Mouse (Mus musculus) limb, embryonic 13.5 days (tissue): ENCODE measurements around the gene Pde2a. TPM values are rescaled to one million over a fixed set of nuclear protein-coding genes. Genes with fewer than 3 reads are reported as not detected.

Source experiments
- ATAC-seq: fragments of 200-750 bp; cut with Nextera tagmentation; 2 replicates; pipeline ENCODE4 v1.8.0; 2017; ENCODE audit warnings: low read depth, moderate number of reproducible peaks, moderate TSS enrichment; ENCODE audit not compliant: low FRiP score
- H3K27ac ChIP-seq: fragments of 300-500 bp; sonication (generic); 2 replicates; pipeline ENCODE4 v1.5.1; 2015; ENCODE audit warnings: inconsistent platforms, mild to moderate bottlenecking, moderate library complexity
- H3K27me3 ChIP-seq: fragments of 300-500 bp; sonication (generic); 2 replicates; pipeline ENCODE4 v1.6.1; 2015; ENCODE audit warnings: mild to moderate bottlenecking, inconsistent platforms
- H3K36me3 ChIP-seq: fragments of 300-500 bp; sonication (generic); 2 replicates; pipeline ENCODE4 v1.6.1; 2015; ENCODE audit warnings: inconsistent platforms, mild to moderate bottlenecking, moderate library complexity
- H3K4me1 ChIP-seq: fragments of 300-500 bp; sonication (generic); 2 replicates; pipeline ENCODE4 v1.6.1; 2015; ENCODE audit warnings: inconsistent platforms
- H3K4me2 ChIP-seq: fragments of 300-500 bp; sonication (generic); replicated peaks from 2 replicates; pipeline ENCODE4 v1.6.1; 2015; ENCODE audit warnings: inconsistent platforms, mild to moderate bottlenecking, moderate library complexity
- H3K4me3 ChIP-seq: fragments of 300-500 bp; sonication (generic); 2 replicates; pipeline ENCODE4 v1.5.1; 2015; ENCODE audit warnings: moderate library complexity, mild to moderate bottlenecking, inconsistent platforms
- H3K9ac ChIP-seq: fragments of 300-500 bp; sonication (generic); 2 replicates; pipeline ENCODE4 v1.6.1; 2015; ENCODE audit warnings: mild to moderate bottlenecking, inconsistent platforms
- H3K9me3 ChIP-seq: fragments of 300-500 bp; sonication (generic); 2 replicates; pipeline ENCODE4 v1.6.1; 2016; ENCODE audit warnings: inconsistent platforms
- WGBS: fragments of 180-500 bp; shearing (Covaris S2); methylation state at CpG from one replicate; pipeline ENCODE4 v1.1.7; 2015; 5-methylcytosine and 5-hydroxymethylcytosine counted together
- polyA plus RNA-seq: library from polyadenylated mRNA; unstranded; fragments of >200 nt; fragmentation: Nextera tagmentation; extraction: Ambion mirVana; gene quantifications from 2 replicates; pipeline ENCODE4 v1.2.1, GENCODE M21; 2015

Gene Pde2a
- polyA plus RNA-seq, 1 experiment from 2014 or later: 10.4 TPM

DNA sequence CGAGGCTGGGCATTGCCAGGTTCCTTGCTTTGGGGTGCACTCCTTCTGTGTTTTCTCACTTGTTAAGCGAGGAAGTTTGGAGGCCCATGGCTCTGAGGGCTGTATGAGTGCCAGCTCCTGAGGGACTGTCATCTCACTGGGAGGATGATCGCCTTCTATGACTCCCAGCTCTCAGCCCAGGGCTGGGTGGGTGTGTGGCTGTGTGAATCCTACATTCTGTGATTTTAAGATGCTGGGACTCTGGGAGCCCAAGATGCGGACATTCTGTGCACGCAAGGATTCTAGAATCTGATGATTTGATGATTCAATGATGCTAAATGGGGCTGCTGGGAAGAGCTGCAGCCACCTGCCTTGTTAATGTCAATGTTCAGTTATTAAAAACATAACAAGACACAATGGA, 35.8 kb downstream of the Pde2a start:
- Histone ChIP-seq H3K9me3 (no peaks in the 10 kb centered on the region), H3K4me1 (no peaks in the 10 kb centered on the region), H3K27me3 (peaks cover 41% of the 10 kb centered on the region), H3K27ac (no peak overlapping the region), H3K36me3 (no peaks in the 10 kb centered on the region), H3K4me2 (no peak overlapping the region), H3K4me3 (no peak overlapping the region), H3K9ac (no peak overlapping the region)
- no peak for ATAC-seq
- WGBS: 84% methylated on average over 5 of the region's 5 CpGs

DNA sequence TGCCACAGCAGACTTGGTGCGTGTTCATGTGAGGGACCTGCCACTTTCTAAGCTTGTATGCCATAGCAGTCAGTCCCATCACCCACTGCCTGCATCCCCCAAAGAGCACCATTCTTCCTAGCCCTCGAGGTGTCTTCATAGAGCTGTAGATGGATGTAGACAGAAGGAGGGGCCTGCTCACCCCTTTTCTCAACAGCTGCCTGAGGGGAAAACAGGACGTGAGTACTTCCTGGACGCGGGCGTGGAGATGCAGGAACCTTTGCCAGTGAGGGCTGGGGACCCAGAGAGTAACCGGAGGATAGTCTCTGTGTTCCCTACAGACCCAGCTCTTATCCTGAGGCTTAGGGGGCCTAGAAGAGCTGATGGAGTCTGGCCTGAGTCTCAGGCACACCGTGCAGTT, 36.3 kb downstream of the Pde2a start:
- 68% methylated on average over 8 of the region's 8 CpGs for WGBS
- H3K9ac ChIP-seq: no peak overlapping the region
- peaks cover 36% of the 10 kb centered on the region for H3K27me3 ChIP-seq
- no peak overlapping the region for H3K4me2 ChIP-seq
- H3K9me3 ChIP-seq: no peaks in the 10 kb centered on the region
- no peaks in the 10 kb centered on the region for H3K4me1 ChIP-seq
- no peaks in the 10 kb centered on the region for H3K36me3 ChIP-seq
- H3K4me3 ChIP-seq: no peak overlapping the region
- H3K27ac ChIP-seq: no peak overlapping the region
- no peak for ATAC-seq

DNA sequence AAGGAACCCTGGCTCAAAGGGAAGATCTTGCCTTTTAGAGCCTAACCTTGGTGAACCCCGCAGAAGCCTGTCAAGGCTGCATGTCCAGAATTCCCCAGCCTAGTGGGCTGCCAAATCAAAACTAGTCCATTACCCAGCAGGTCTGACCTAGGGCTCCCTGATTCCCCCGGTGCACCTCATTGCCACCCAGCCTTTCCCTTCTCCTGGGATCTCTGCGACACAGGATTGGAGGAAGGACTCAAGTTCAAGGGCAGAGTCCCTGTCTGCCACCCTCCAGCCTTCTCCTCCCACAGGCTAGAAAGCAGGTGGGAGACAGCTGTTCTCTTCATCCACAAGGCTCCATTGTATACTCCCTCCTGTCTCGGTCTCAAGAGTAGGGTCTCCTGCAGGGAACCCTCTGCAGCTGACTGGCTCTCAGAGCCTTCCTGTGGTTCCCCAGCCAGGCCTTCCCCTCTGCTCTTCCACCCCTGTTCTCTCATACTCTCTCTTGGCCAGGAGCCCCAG, 36.8 kb downstream of the Pde2a start:
- Histone ChIP-seq H3K27ac (no peak overlapping the region), H3K4me3 (no peak overlapping the region), H3K36me3 (no peaks in the 10 kb centered on the region), H3K4me2 (no peak overlapping the region), H3K9ac (no peak overlapping the region), H3K9me3 (no peaks in the 10 kb centered on the region), H3K27me3 (peaks cover 31% of the 10 kb centered on the region), H3K4me1 (no peaks in the 10 kb centered on the region)
- no peak for ATAC-seq
- WGBS: 71% methylated on average over 4 of the region's 4 CpGs

- H3K9me3 ChIP-seq: no peaks in the 10 kb centered on the region
- H3K4me2 ChIP-seq: no peak overlapping the region
- no peak overlapping the region for H3K9ac ChIP-seq
- peaks cover 23% of the 10 kb centered on the region for H3K27me3 ChIP-seq
- no peaks in the 10 kb centered on the region for H3K36me3 ChIP-seq
- ATAC-seq: no peak
- 79% methylated on average over 9 of the region's 9 CpGs for WGBS
- no peaks in the 10 kb centered on the region for H3K4me1 ChIP-seq
- no peak overlapping the region for H3K4me3 ChIP-seq
- no peak overlapping the region for H3K27ac ChIP-seq
Measured at GRCm38 (mm10) chr7:101459305-101459813, 37.9 kb downstream of the Pde2a start.

- no peaks in the 10 kb centered on the region for H3K36me3 ChIP-seq
- WGBS: 60% methylated on average over 10 of the region's 10 CpGs
- peaks cover 1% of the 10 kb centered on the region; the same call in 1 of the 2 replicates for H3K4me1 ChIP-seq
- H3K9me3 ChIP-seq: no peaks in the 10 kb centered on the region
- H3K27ac ChIP-seq: no peak overlapping the region
- H3K27me3 ChIP-seq: peaks cover 18% of the 10 kb centered on the region
- no peak overlapping the region for H3K4me3 ChIP-seq
- no peak for ATAC-seq
- H3K9ac ChIP-seq: no peak overlapping the region
- H3K4me2 ChIP-seq: no peak overlapping the region
Measured at GRCm38 (mm10) chr7:101459923-101460607, 38.6 kb downstream of the Pde2a start.

- 49% methylated on average over 10 of the region's 10 CpGs for WGBS
- Histone ChIP-seq H3K36me3 (no peaks in the 10 kb centered on the region), H3K4me1 (peaks cover 6% of the 10 kb centered on the region; the same call in 1 of the 2 replicates), H3K4me3 (no peak overlapping the region), H3K27me3 (peaks cover 13% of the 10 kb centered on the region), H3K4me2 (no peak overlapping the region), H3K9ac (no peak overlapping the region), H3K27ac (no peak overlapping the region), H3K9me3 (no peaks in the 10 kb centered on the region)
- ATAC-seq: no peak
Measured at GRCm38 (mm10) chr7:101460608-101460957, 39.1 kb downstream of the Pde2a start.

DNA sequence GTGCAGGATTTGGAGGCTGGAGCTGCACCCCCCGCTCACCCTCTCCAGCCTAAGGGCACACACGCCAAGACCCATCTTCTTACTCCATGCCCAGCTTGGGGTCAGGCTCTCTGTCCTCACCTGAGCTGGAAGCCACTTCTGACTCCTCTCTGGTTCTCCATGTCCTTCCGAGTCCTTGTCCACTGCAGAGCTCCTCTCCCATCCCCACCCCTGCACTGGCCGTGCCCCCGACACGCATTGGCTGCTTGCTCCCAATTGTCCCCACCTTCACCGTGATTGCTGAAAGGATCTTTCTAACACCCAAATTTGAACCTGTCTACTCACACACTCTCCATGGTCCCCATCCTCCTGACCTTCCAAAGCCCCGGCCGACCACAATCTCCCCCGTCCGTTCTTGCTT, 40.1 kb downstream of the Pde2a start:
- ATAC-seq: no peak
- Histone ChIP-seq H3K4me2 (no peak overlapping the region), H3K27me3 (peaks cover 7% of the 10 kb centered on the region; the same call in 1 of the 2 replicates), H3K27ac (no peak overlapping the region), H3K36me3 (no peaks in the 10 kb centered on the region), H3K4me1 (peaks cover 6% of the 10 kb centered on the region; the same call in 1 of the 2 replicates), H3K4me3 (no peak overlapping the region), H3K9ac (no peak overlapping the region), H3K9me3 (no peaks in the 10 kb centered on the region)
- WGBS: 83% methylated on average over 11 of the region's 11 CpGs

DNA sequence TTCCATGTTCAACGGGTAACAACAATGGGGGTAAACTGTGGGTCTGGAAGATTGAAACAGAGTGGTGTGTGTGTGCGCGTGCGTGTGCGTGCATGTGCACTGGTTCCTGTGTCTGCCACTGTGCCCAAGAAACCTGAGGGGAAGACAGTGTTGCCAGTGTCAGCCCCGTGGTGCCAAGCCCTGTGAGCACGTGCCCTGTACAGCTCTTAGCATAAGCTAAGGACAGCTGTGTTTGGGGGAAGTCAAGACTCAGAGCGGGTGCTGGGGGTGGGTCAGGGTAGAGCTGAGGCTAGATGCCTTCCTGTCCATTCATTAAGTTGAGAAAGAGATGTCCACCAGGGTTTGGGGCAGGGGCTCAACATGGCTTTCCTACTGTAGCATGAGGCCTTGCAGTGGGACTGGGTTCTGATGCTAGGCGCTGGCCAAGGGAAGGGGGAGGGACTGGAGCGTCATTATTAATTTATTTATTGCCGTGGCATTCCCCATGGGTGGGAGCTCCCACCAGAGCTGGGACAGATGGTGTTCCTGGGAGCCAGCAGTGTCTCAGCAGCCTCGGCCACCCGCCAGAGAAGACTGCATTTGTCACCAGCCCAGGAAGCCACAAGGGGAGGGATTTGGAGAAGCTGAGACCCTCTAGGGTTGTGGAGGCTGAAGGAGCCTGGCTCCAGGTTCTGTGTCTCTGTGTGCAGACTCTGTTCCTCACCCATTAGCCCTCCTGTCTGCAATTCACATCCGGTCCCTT, 41.0 kb downstream of the Pde2a start:
- H3K27me3 ChIP-seq: peaks cover 7% of the 10 kb centered on the region; the same call in 1 of the 2 replicates
- H3K4me3 ChIP-seq: no peak overlapping the region
- 70% methylated on average over 14 of the region's 14 CpGs for WGBS
- no peaks in the 10 kb centered on the region for H3K36me3 ChIP-seq
- ATAC-seq: no peak
- no peak overlapping the region for H3K27ac ChIP-seq
- H3K9ac ChIP-seq: no peak overlapping the region
- H3K4me1 ChIP-seq: peaks cover 9% of the 10 kb centered on the region; the same call in 1 of the 2 replicates
- no peak overlapping the region for H3K4me2 ChIP-seq
- H3K9me3 ChIP-seq: no peaks in the 10 kb centered on the region

- Histone ChIP-seq H3K4me1 (peaks cover 9% of the 10 kb centered on the region; the same call in 1 of the 2 replicates), H3K4me2 (no peak overlapping the region), H3K9me3 (no peaks in the 10 kb centered on the region), H3K27me3 (peaks cover 7% of the 10 kb centered on the region; the same call in 1 of the 2 replicates), H3K36me3 (no peaks in the 10 kb centered on the region), H3K27ac (no peak overlapping the region), H3K4me3 (no peak overlapping the region), H3K9ac (no peak overlapping the region)
- WGBS: 76% methylated on average over 11 of the region's 11 CpGs
- no peak for ATAC-seq
Measured at GRCm38 (mm10) chr7:101463665-101464271, 42.3 kb downstream of the Pde2a start.

- H3K9ac ChIP-seq: no peak overlapping the region
- H3K36me3 ChIP-seq: no peaks in the 10 kb centered on the region
- H3K4me1 ChIP-seq: peaks cover 9% of the 10 kb centered on the region; the same call in 1 of the 2 replicates
- H3K4me3 ChIP-seq: no peak overlapping the region
- no peak overlapping the region for H3K4me2 ChIP-seq
- 45% methylated on average over 4 of the region's 4 CpGs for WGBS
- H3K9me3 ChIP-seq: no peaks in the 10 kb centered on the region
- no peaks in the 10 kb centered on the region for H3K27me3 ChIP-seq
- no peak for ATAC-seq
- H3K27ac ChIP-seq: no peak overlapping the region
Measured at GRCm38 (mm10) chr7:101464927-101465326, 43.4 kb downstream of the Pde2a start.

DNA sequence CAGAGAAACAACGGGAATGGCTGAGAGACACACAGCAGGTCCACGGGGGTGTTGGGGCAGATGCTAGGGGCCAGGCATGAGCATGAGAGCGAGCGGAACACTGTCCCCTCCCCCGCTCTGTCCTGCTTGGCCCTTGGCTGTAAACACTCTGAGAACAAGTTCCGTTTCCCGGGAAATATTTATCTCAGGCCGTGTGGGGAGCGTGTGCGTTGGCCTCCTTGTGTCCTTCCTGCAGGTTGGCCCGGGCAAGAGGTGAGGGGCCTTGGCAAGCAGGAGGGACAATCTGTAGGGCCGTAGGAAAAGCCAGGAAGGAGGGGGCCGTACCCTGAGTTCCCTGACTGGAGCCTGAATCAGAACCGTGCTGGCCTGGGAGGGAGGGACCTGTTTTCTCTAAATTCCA, 43.9 kb downstream of the Pde2a start:
- H3K9me3 ChIP-seq: no peaks in the 10 kb centered on the region
- no peak overlapping the region for H3K9ac ChIP-seq
- WGBS: 19% methylated on average over 14 of the region's 14 CpGs
- no peaks in the 10 kb centered on the region for H3K36me3 ChIP-seq
- no peak overlapping the region for H3K4me3 ChIP-seq
- peaks cover 9% of the 10 kb centered on the region; the same call in 1 of the 2 replicates for H3K4me1 ChIP-seq
- ATAC-seq: no peak
- no peak overlapping the region for H3K4me2 ChIP-seq
- no peak overlapping the region for H3K27ac ChIP-seq
- H3K27me3 ChIP-seq: no peaks in the 10 kb centered on the region
